ENCODE assay signal across 14 mouse cellular contexts in the genomic region with DNA sequence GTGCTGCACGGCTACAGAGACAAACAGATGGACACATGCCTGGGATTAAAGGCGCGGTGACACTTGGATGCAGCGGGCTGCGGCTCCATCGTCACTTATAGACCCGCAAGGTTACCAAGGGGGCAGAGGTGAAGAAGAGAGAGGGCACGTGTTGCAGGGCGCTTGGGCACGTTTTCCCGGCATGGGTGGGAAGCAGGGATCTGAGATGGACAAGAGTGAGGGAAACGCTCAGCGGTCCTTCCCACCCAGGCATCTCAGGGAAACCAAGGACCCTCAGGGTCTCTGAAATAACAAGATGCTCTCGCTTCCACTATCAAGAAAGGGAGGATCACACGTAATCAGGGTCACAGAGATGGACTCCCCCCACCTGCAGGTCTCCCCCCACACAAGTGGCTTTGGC. TPM values are rescaled to one million over a fixed set of nuclear protein-coding genes. Genes with fewer than 3 reads are reported as not detected.
A peak's percentile ranks its signal among the peaks of the same experiment; 100 is the strongest.
DNase-seq lines count a peak whose midpoint lies in the region; ATAC-seq lines count a peak whose summit lies in the region.
"Had no signal": no experiment of that assay in that cellular context is flagged by ENCODE, and none has a peak within 500 bp of the region (broad histone marks: within the 10 kb centered on the region; RNA-seq: fewer than 3 reads in every experiment).

No protein-coding gene starts in this region.

- H3K4me1 ChIP-seq in embryonic facial prominence, embryonic 10.5 days: peaks cover 6% of the 10 kb centered on the region
- no peaks in the 10 kb centered on the region for H3K4me1 ChIP-seq in hindbrain, embryonic 11.5 days (replicated peaks; ENCODE audit: control insufficient read depth, insufficient read depth, low read length)
- H3K4me1 ChIP-seq in midbrain, embryonic 13.5 days (replicated peaks): peaks cover 24% of the 10 kb centered on the region

- no peak overlapping the region for H3K27ac ChIP-seq in embryonic facial prominence, embryonic 10.5 days (replicated peaks)
- no peak overlapping the region for H3K27ac ChIP-seq in hindbrain, embryonic 11.5 days (ENCODE audit: low read depth, low read length)
- H3K27ac ChIP-seq in midbrain, embryonic 13.5 days: no peak overlapping the region

- H3K27me3 ChIP-seq in embryonic facial prominence, embryonic 10.5 days (replicated peaks; ENCODE audit: low read depth, poor library complexity, severe bottlenecking): peaks cover 100% of the 10 kb centered on the region
- peaks cover 90% of the 10 kb centered on the region for H3K27me3 ChIP-seq in hindbrain, embryonic 11.5 days (ENCODE audit: control insufficient read depth, insufficient read depth, low read length)
- peaks cover 86% of the 10 kb centered on the region for H3K27me3 ChIP-seq in midbrain, embryonic 13.5 days

- H3K36me3 ChIP-seq in embryonic facial prominence, embryonic 10.5 days (replicated peaks): no peaks in the 10 kb centered on the region
- no peaks in the 10 kb centered on the region for H3K36me3 ChIP-seq in hindbrain, embryonic 11.5 days (ENCODE audit: control insufficient read depth, insufficient read depth, low read length)
- no peaks in the 10 kb centered on the region for H3K36me3 ChIP-seq in midbrain, embryonic 13.5 days

- H3K9me3 ChIP-seq in embryonic facial prominence, embryonic 10.5 days: no peaks in the 10 kb centered on the region
- H3K9me3 ChIP-seq in hindbrain, embryonic 11.5 days (ENCODE audit: control insufficient read depth, low read length): no peaks in the 10 kb centered on the region
- H3K9me3 ChIP-seq in midbrain, embryonic 13.5 days: no peaks in the 10 kb centered on the region

- peak; percentile 9 for DNase-seq in embryo, embryonic 10.5 days (ENCODE audit: low spot score)
- no peak for DNase-seq in embryo, embryonic 10 days (ENCODE audit: low spot score)
- DNase-seq in embryonic facial prominence, embryonic 10.5 days (ENCODE audit: low spot score): peak; percentile 24
- peak; percentile 38 for DNase-seq in hindbrain, embryonic 11.5 days (ENCODE audit: low spot score)
- DNase-seq in spleen, adult 12 weeks (ENCODE audit: low spot score): no peak
- no peak for DNase-seq in right cerebral cortex, postnatal 36 days (ENCODE audit: low spot score in 2 of 2)
- no peak for DNase-seq in left cerebral cortex, postnatal 36 days (ENCODE audit: low spot score in 2 of 2)
- DNase-seq: heart, adult 18-20 months; kidney, adult 11 months; liver had no signal

- 4% methylated on average over 15 of the region's 15 CpGs for WGBS in embryonic facial prominence, embryonic 10.5 days
- WGBS in hindbrain, embryonic 11.5 days: under 1% methylated on average over 15 of the region's 15 CpGs
- WGBS in midbrain, embryonic 13.5 days: 10% methylated on average over 15 of the region's 15 CpGs

- intact Hi-C loops in left cerebral cortex, postnatal 36 days (cut with DNase I): no loop called here

- no peak overlapping the region for H3K4me2 ChIP-seq in hindbrain, embryonic 11.5 days (replicated peaks; ENCODE audit: low read depth, low read length)
- H3K4me2 ChIP-seq in midbrain, embryonic 13.5 days (replicated peaks): peak overlapping the region; percentile 52

- H3K9ac ChIP-seq in hindbrain, embryonic 11.5 days (ENCODE audit: low read depth, low read length): no peak overlapping the region
- no peak overlapping the region; the same call in 1 of the 2 replicates for H3K9ac ChIP-seq in midbrain, embryonic 13.5 days (replicated peaks)

- ATAC-seq in hindbrain, embryonic 11.5 days (ENCODE audit: low FRiP score): no peak
- ATAC-seq in midbrain, embryonic 13.5 days: no peak

- peak overlapping the region; percentile 16; the same call in 1 of the 2 replicates for H3K4me3 ChIP-seq in embryonic facial prominence, embryonic 10.5 days
- H3K4me3 ChIP-seq in hindbrain, embryonic 11.5 days (ENCODE audit: low read depth, low read length): no peak overlapping the region
- peak overlapping the region; percentile 34 for H3K4me3 ChIP-seq in midbrain, embryonic 13.5 days (replicated peaks)

RNA-seq across cellular contexts. Expression of gene Nr2e1, which starts 10.5 kb away (rescaled TPM):
- 10.4 and 11.5 TPM in 2 replicates for polyA plus RNA-seq in embryonic facial prominence, embryonic 10.5 days (2016; fragmentation: Nextera tagmentation; extraction: Ambion mirVana)
- polyA plus RNA-seq in hindbrain, embryonic 11.5 days (2014; fragmentation: Nextera tagmentation; extraction: Ambion mirVana): 0.11 and 0.71 TPM in 2 replicates
- 14.8 and 16.9 TPM in 2 replicates for polyA plus RNA-seq in midbrain, embryonic 13.5 days (2015; fragmentation: Nextera tagmentation; extraction: Ambion mirVana)
- 10 to 100 TPM; 12.1 to 12.9 TPM for total RNA-seq in left cerebral cortex, postnatal 36 days (2021)
- total RNA-seq: heart, adult 18-20 months; MEL had no signal
- polyA plus RNA-seq: lung, embryonic 16.5 days; stomach, embryonic 14.5 days had no signal

RNA-seq across cellular contexts. Expression of gene Ostm1, which starts 10.7 kb away (rescaled TPM):
- polyA plus RNA-seq in embryonic facial prominence, embryonic 10.5 days (2016; fragmentation: Nextera tagmentation; extraction: Ambion mirVana): 15.4 and 15.7 TPM in 2 replicates
- polyA plus RNA-seq in hindbrain, embryonic 11.5 days (2014; fragmentation: Nextera tagmentation; extraction: Ambion mirVana): 20.2 and 23.1 TPM in 2 replicates
- polyA plus RNA-seq in midbrain, embryonic 13.5 days (2015; fragmentation: Nextera tagmentation; extraction: Ambion mirVana): 35.6 and 37.4 TPM in 2 replicates
- 10 to 100 TPM; 47.1 to 55.2 TPM for total RNA-seq in left cerebral cortex, postnatal 36 days (2021)

Comparison
In these comparisons a context has a peak if more than half of its experiments do, and no peak if none do; other contexts are left out.
1. DNase-seq: peak in embryo, embryonic 10.5 days (single experiment), embryonic facial prominence, embryonic 10.5 days (single experiment) and hindbrain, embryonic 11.5 days (single experiment); none in embryo, embryonic 10 days (single experiment), spleen, adult 12 weeks (single experiment), right cerebral cortex, postnatal 36 days (0 of 2) and left cerebral cortex, postnatal 36 days (0 of 2).